Mouse (Mus musculus): ENCODE measurements around the gene Arhgap15. TPM values are rescaled to one million over a fixed set of nuclear protein-coding genes. Genes with fewer than 3 reads are reported as not detected.

Arhgap15 gene
- polyA plus RNA-seq, 1 experiment from 2014 or later, result 2.0 TPM

DNA sequence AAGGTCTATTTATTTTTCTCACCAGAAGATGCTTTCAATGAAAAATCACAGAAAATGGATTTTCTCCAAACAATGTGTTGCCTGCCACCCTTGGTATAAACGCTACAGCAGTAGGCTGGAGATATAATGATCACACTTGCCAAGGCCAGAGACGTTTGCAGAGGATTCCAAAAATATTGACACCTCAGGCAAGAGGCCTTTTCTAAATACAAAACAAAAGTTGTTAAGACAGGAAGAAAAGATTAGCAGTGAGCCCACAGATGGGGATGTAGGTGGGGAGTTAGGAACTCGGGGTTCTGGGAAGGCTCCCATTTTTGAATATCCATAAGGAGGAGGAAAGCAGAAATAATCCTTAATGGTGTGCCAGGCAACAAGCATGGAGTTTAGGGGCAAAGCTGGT is 386.2 kb downstream of the Arhgap15 start:
- no peak overlapping the region for H3K4me3 ChIP-seq
- no peak overlapping the region for H3K4me2 ChIP-seq
- H3K9me3 ChIP-seq, result no peaks in the 10 kb centered on the region
- no peak overlapping the region for H3K9ac ChIP-seq
- no peak for ATAC-seq (ENCODE audit: low read depth)
- H3K36me3 ChIP-seq, result no peaks in the 10 kb centered on the region
- no peak overlapping the region for H3K27ac ChIP-seq (replicated peaks)
- no peaks in the 10 kb centered on the region for H3K4me1 ChIP-seq (replicated peaks)
- 86% methylated on average over 3 of the region's 3 CpGs for WGBS
- no peaks in the 10 kb centered on the region for H3K27me3 ChIP-seq

DNA sequence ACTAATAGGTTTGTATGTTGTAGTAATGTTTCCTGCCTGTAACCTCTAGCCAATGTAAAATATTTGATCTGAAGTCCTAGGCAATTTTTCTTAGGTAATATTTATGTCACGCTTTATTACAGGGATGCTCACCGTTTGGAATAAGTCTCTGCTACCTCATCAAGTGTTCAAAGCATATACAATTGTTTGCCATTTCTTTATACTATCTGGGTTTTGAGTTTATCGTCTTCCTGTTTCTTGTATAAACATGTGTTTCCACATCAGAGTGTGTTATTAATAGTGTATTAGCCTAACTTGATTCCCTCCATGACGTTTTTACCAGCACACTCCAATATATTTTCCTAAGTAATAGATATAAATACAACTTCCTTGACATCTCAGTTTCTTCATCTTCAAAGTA is 391.8 kb downstream of the Arhgap15 start:
- Histone ChIP-seq H3K9me3 (no peaks in the 10 kb centered on the region), H3K9ac (no peak overlapping the region), H3K27me3 (no peaks in the 10 kb centered on the region), H3K4me3 (no peak overlapping the region), H3K36me3 (no peaks in the 10 kb centered on the region), H3K27ac (replicated peaks) (no peak overlapping the region), H3K4me1 (replicated peaks) (no peaks in the 10 kb centered on the region), H3K4me2 (no peak overlapping the region)
- WGBS, result 91% methylated on average over 4 of the region's 4 CpGs
- ATAC-seq (ENCODE audit: low read depth), result no peak

DNA sequence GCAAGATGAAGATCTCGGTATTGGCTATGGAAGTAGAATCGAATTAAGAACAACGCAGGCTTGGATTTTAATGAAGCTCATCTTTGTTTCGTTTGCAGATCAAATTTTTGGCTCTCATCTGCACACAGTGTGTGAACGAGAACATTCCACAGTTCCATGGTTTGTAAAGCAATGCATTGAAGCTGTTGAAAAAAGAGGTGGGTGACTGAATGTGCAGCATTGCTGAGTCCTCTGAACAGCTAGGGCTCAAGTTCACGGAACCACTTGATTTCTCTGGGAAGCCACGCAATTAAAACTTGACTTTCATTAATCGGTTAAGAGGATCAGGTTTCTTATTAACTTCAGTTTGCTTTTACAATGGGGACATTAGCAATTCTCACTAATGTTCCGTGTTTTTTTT is 393.5 kb downstream of the Arhgap15 start:
- Histone ChIP-seq H3K9ac (no peak overlapping the region), H3K27me3 (no peaks in the 10 kb centered on the region), H3K27ac (replicated peaks) (no peak overlapping the region), H3K4me2 (no peak overlapping the region), H3K9me3 (no peaks in the 10 kb centered on the region), H3K4me1 (replicated peaks) (no peaks in the 10 kb centered on the region), H3K4me3 (no peak overlapping the region), H3K36me3 (no peaks in the 10 kb centered on the region)
- 88% methylated on average over 9 of the region's 9 CpGs for WGBS
- ATAC-seq (ENCODE audit: low read depth), result no peak

DNA sequence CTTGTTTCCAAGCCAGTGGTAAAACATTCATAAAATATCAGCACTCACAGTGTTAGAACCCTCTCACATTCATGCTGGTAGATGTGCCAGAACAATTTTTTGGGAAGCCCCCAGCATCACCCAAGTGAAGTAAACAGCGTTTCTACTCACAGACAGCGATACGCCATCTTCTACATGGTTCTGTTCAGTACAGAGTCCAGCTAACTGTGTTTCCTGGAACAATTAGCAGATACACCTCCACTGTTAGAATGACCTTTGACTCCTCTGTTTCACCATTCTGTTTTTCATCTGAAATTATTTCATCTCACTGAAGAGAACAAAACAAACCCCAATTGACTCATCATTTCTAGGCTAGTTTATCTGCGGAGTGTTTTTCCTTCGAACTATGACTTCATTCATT is 394.0 kb downstream of the Arhgap15 start:
- H3K27me3 ChIP-seq, result no peaks in the 10 kb centered on the region
- H3K4me1 ChIP-seq (replicated peaks), result no peaks in the 10 kb centered on the region
- no peak overlapping the region for H3K9ac ChIP-seq
- ATAC-seq (ENCODE audit: low read depth), result no peak
- H3K4me2 ChIP-seq, result no peak overlapping the region
- no peak overlapping the region for H3K27ac ChIP-seq (replicated peaks)
- no peaks in the 10 kb centered on the region for H3K36me3 ChIP-seq
- no peaks in the 10 kb centered on the region for H3K9me3 ChIP-seq
- WGBS, result 93% methylated on average over 5 of the region's 5 CpGs
- H3K4me3 ChIP-seq, result no peak overlapping the region

DNA sequence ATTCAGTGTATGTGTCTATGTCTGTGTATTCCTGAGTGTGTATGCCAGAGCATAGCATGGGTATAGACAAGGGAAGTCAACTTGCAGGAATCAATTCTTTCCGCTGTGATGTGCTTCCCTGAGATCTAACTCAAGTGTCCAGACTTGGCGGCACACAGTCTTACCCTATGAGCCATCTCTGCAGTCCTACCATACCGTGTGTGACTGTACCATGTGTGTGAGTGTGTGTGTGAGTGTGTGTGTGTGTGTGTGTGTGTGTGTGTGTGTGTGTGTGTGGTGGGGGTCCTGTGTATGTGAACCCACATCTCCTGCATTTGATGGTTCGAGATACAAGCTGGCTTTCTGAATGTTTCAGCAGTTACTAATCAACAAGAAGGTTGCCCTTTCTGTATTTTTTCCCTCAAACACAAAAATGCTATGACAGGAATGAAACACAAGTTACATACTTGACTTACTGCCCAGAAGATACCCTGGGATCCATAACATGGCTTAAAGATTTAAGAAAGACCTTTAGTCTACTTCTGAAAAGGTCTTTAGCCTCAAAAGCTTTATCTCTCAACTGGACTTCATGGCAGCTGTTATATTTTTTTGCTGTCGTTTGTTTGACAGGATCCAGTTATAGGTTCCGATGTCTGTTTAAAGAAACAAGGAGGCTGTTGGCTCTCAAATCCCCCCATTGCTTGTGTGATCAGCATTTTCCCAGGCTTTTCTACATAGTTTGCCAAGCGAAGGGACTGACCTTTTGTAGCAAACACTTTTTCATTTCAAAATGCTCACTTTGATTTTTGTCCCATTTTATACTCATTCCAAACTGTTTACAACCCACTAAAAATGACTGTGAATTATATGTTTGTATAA is 397.7 kb downstream of the Arhgap15 start:
- no peak for ATAC-seq (ENCODE audit: low read depth)
- 88% methylated on average over 7 of the region's 7 CpGs for WGBS

DNA sequence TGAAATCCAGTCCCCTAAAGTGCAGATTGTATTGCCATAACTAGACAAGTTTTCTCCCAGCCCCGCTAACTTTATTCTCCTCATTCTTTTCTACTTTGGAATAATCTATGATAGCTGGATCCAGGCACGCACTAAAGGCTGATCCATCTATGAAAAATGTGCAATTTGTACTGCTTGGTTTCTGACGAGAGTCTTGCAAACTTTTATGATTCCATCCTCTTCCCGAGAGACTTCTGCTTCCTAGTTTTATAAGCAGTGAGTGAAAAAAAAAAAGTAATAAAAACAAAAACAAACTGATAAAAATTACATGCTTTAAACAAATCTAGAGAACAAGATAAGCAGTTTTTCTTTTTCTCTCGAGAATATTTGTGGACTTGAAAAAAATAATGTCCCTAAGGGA is 398.9 kb downstream of the Arhgap15 start:
- Histone ChIP-seq H3K36me3 (no peaks in the 10 kb centered on the region), H3K27ac (replicated peaks) (no peak overlapping the region), H3K9ac (no peak overlapping the region), H3K4me3 (no peak overlapping the region), H3K9me3 (no peaks in the 10 kb centered on the region), H3K4me2 (no peak overlapping the region), H3K4me1 (replicated peaks) (no peaks in the 10 kb centered on the region), H3K27me3 (no peaks in the 10 kb centered on the region)
- 82% methylated on average over 5 of the region's 5 CpGs for WGBS
- no peak for ATAC-seq (ENCODE audit: low read depth)

More for the DNA sequence above, 397.7 kb downstream of the Arhgap15 start:
- no peak overlapping the region for H3K4me2 ChIP-seq
- H3K9ac ChIP-seq, result no peak overlapping the region
- H3K9me3 ChIP-seq, result no peaks in the 10 kb centered on the region
- no peak overlapping the region for H3K4me3 ChIP-seq
- H3K27ac ChIP-seq (replicated peaks), result no peak overlapping the region
- no peaks in the 10 kb centered on the region for H3K4me1 ChIP-seq (replicated peaks)
- H3K27me3 ChIP-seq, result no peaks in the 10 kb centered on the region
- no peaks in the 10 kb centered on the region for H3K36me3 ChIP-seq

DNA sequence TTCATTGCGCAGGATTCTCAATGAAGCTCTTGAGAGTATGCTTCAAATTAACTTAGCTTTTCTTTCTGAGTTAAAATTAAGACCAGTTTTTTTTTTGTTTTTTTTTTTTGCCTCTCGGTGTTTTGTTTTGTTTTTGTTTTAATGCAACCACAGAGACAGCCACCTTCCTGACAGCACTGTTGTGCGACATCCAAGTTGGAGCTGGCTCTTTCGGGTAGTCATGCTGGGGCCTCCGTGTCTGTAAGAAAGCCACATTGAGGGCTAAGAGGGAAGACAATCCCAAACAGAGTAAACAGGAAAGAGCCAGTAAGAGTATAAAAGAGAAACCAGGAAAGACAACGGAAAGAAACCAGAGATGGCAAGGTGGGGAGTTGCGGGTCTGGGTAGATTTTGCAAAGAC is 399.3 kb downstream of the Arhgap15 start:
- Histone ChIP-seq H3K4me2 (no peak overlapping the region), H3K36me3 (no peaks in the 10 kb centered on the region), H3K4me1 (replicated peaks) (no peaks in the 10 kb centered on the region), H3K4me3 (no peak overlapping the region), H3K27me3 (no peaks in the 10 kb centered on the region), H3K9me3 (no peaks in the 10 kb centered on the region), H3K27ac (replicated peaks) (no peak overlapping the region), H3K9ac (no peak overlapping the region)
- WGBS, result 58% methylated on average over 7 of the region's 7 CpGs
- ATAC-seq (ENCODE audit: low read depth), result no peak

DNA sequence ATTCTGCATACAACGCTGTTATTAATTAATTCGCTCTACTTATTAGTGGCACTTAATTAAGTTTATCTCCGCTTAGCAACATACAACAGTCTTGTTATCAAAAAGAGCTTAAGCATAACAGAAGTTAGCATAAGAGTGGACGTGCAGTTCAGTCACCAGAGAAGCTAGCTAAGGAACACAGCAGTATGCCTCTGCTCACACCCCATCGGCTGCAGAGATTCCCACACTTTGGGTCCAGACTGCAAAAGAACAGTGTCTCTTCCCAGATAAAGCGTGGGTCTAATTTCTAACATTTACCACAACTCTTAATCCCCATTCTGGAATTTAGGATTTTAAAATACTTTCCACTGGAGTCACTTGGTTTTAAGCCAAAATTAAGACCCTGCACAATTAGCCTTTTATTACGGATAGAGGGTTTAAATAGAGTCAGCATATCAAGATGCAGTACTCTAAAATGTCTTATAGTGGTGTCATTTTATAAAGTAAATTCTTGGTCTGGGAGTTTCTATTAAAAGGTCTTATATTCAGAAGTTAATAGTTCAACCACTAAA is 400.0 kb downstream of the Arhgap15 start:
- Histone ChIP-seq H3K4me1 (replicated peaks) (no peaks in the 10 kb centered on the region), H3K36me3 (no peaks in the 10 kb centered on the region), H3K9me3 (no peaks in the 10 kb centered on the region), H3K27ac (replicated peaks) (no peak overlapping the region), H3K4me2 (no peak overlapping the region), H3K27me3 (no peaks in the 10 kb centered on the region), H3K9ac (no peak overlapping the region), H3K4me3 (no peak overlapping the region)
- WGBS, result 74% methylated on average over 7 of the region's 7 CpGs
- ATAC-seq (ENCODE audit: low read depth), result no peak

DNA sequence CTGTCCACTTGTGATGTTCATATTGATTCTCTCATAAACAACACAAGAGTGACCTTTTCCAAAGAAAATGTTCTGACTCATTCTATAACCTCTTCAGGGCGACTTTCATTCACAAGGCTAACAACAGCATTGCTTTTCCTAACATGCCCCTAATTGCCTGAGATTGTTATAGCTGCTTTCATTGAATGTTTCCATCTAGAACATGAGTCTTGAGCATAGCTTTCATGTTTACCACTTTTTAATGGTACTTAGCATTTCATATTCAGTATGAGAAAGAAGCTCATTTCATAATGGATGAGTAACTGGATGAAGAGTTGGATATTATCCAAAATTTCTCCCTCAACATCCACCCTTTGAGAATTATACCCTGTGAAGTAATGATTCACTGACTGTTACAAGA is 403.7 kb downstream of the Arhgap15 start:
- Histone ChIP-seq H3K4me3 (no peak overlapping the region), H3K27me3 (no peaks in the 10 kb centered on the region), H3K36me3 (no peaks in the 10 kb centered on the region), H3K4me1 (replicated peaks) (no peaks in the 10 kb centered on the region), H3K27ac (replicated peaks) (no peak overlapping the region), H3K4me2 (no peak overlapping the region), H3K9me3 (no peaks in the 10 kb centered on the region), H3K9ac (no peak overlapping the region)
- no peak for ATAC-seq (ENCODE audit: low read depth)
- 89% methylated on average over 1 of the region's 1 CpGs for WGBS

DNA sequence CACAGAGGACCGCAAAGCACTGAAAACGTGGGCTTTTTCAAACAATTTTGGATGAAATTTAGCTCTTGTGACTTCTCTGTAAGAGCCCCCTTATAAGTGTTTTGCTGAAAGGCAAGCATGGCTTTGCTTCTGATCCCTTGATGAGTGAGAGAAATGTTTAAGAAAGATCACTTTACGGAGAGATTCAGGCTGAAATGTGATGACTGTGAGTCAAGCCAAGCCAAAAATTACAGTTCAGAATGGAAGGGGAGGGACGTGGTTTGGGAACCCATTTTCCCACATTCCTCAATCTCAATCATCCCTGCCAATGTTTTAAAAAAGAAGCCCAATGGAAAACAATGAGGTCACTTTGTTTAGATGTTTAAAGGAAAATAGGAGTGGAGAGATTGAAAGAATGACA is 411.7 kb downstream of the Arhgap15 start:
- no peak for ATAC-seq (ENCODE audit: low read depth)

DNA sequence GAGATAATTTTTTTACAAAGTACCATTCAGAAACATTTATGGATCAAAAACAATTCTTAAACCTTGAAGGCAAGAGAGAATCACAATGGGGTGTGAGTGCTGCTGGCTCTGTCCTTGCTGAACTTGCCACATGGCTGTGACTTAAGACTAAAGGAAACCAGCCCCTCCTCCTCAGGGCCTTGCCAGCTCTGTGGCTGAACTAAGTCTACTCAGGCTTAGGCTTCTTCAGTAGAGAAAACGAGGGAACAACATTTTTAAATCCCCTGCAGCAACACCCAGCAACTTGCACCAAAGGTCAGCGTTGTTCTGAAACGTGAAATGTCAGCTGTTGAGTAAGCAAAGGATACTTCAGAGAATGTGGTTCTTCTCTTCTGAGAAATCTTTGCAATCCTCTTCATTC is 417.2 kb downstream of the Arhgap15 start:
- Histone ChIP-seq H3K9me3 (no peaks in the 10 kb centered on the region), H3K9ac (no peak overlapping the region), H3K27me3 (no peaks in the 10 kb centered on the region), H3K36me3 (no peaks in the 10 kb centered on the region), H3K27ac (replicated peaks) (no peak overlapping the region), H3K4me1 (replicated peaks) (no peaks in the 10 kb centered on the region), H3K4me2 (no peak overlapping the region), H3K4me3 (no peak overlapping the region)
- WGBS, result 67% methylated on average over 3 of the region's 3 CpGs
- no peak for ATAC-seq (ENCODE audit: low read depth)

More for the DNA sequence above, 411.7 kb downstream of the Arhgap15 start:
- Histone ChIP-seq H3K9me3 (no peaks in the 10 kb centered on the region), H3K9ac (no peak overlapping the region), H3K4me1 (replicated peaks) (no peaks in the 10 kb centered on the region), H3K36me3 (no peaks in the 10 kb centered on the region), H3K27ac (replicated peaks) (no peak overlapping the region), H3K27me3 (no peaks in the 10 kb centered on the region), H3K4me3 (no peak overlapping the region), H3K4me2 (no peak overlapping the region)
- WGBS, result 80% methylated on average over 4 of the region's 4 CpGs

DNA sequence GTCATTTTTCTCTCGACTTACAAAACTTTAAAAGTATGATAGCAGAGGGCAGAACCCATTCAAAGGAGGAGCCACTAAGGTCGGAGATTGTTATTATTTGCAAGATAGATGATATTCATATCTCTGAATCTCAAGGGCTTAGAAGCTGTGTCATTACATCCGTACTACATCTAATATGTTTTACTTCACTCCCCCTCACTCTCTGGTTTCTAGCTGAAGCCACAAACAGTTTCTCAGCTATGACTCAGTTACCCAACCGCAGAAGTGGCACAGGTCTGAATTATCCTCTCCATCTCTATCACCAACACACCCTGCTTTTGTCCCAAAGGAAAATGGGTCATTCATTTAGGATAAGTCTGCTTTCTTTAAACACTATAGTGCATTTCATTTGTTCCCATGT is 418.1 kb downstream of the Arhgap15 start:
- H3K4me2 ChIP-seq, result no peak overlapping the region
- no peaks in the 10 kb centered on the region for H3K9me3 ChIP-seq
- ATAC-seq (ENCODE audit: low read depth), result no peak
- no peak overlapping the region for H3K27ac ChIP-seq (replicated peaks)
- no peaks in the 10 kb centered on the region for H3K36me3 ChIP-seq
- H3K27me3 ChIP-seq, result no peaks in the 10 kb centered on the region
- WGBS, result 90% methylated on average over 4 of the region's 4 CpGs
- H3K9ac ChIP-seq, result no peak overlapping the region
- H3K4me1 ChIP-seq (replicated peaks), result no peaks in the 10 kb centered on the region
- H3K4me3 ChIP-seq, result no peak overlapping the region

DNA sequence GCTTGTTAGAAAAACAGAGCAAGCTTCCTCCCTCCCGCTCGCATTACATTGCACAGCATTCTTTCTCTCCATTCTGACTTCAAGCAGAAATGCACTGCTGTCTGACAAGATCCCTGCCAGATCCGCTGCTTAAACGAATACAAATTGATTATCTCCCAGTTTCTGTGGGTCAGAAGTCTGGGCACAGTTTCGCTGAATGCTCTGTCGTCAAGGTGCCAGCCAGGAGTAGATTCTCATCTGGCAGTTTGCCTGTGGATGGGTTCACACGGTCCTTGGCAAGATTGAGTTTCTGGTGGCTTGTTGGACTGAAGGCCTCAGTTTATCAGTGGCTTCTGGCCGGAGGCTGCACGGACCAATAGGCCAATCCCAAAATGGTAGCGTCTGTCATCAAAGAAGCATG is 435.9 kb downstream of the Arhgap15 start:
- Histone ChIP-seq H3K4me1 (replicated peaks) (no peaks in the 10 kb centered on the region), H3K4me2 (no peak overlapping the region), H3K4me3 (no peak overlapping the region), H3K9ac (no peak overlapping the region), H3K27me3 (no peaks in the 10 kb centered on the region), H3K27ac (replicated peaks) (no peak overlapping the region), H3K9me3 (no peaks in the 10 kb centered on the region), H3K36me3 (no peaks in the 10 kb centered on the region)
- 86% methylated on average over 10 of the region's 10 CpGs for WGBS
- no peak for ATAC-seq (ENCODE audit: low read depth)

Data from neural tube, embryonic 13.5 days (tissue).